Mouse (Mus musculus): Measurements from ENCODE around the gene Rdh14. TPM values are rescaled to one million over a fixed set of nuclear protein-coding genes. Genes with fewer than 3 reads are reported as not detected.
A peak's percentile ranks its signal among the peaks of the same experiment; 100 is the strongest.

Gene Rdh14
- polyA plus RNA-seq (2014; fragmentation: Nextera tagmentation; extraction: Ambion mirVana) = 36.2 and 39.4 TPM in 2 replicates

- Histone ChIP-seq H3K27ac (ENCODE audit: low read depth, low read length) (peak within 1 kb of the TSS; percentile 95), H3K4me3 (ENCODE audit: low read length) (peak within 1 kb of the TSS; percentile 67), H3K27me3 (ENCODE audit: control insufficient read depth, insufficient read depth, low read length) (no peaks in the 10 kb centered on the region), H3K4me1 (ENCODE audit: control insufficient read depth, insufficient read depth, low read length) (peaks cover 5% of the 10 kb centered on the region; the same call in 1 of the 2 replicates), H3K4me2 (replicated peaks; ENCODE audit: low read depth, low read length) (peak within 1 kb of the TSS; percentile 44), H3K36me3 (ENCODE audit: control insufficient read depth, insufficient read depth, low read length) (peaks cover 7% of the 10 kb centered on the region), H3K9ac (ENCODE audit: low read depth, low read length) (peak within 1 kb of the TSS; percentile 93), H3K9me3 (ENCODE audit: control insufficient read depth, low read length) (no peaks in the 10 kb centered on the region; the same call in 1 of the 2 replicates)
- WGBS = under 1% methylated on average over 53 of the region's 53 CpGs
- peak; percentile 99 for ATAC-seq (ENCODE audit: low FRiP score, low TSS enrichment)
Measured at GRCm38 (mm10) chr12:10390671-10391441, at the start of gene Rdh14. TSS of gene Rdh14 (plus strand) at chr12:10390772.

- H3K4me1 ChIP-seq (ENCODE audit: control insufficient read depth, insufficient read depth, low read length) = no peaks in the 10 kb centered on the region
- no peak overlapping the region for H3K9ac ChIP-seq (ENCODE audit: low read depth, low read length)
- H3K4me2 ChIP-seq (replicated peaks; ENCODE audit: low read depth, low read length) = no peak overlapping the region
- H3K27ac ChIP-seq (ENCODE audit: low read depth, low read length) = no peak overlapping the region
- no peak overlapping the region for H3K4me3 ChIP-seq (ENCODE audit: low read length)
- no peak for ATAC-seq (ENCODE audit: low FRiP score, low TSS enrichment)
- WGBS = 77% methylated on average over 3 of the region's 3 CpGs
- no peaks in the 10 kb centered on the region for H3K9me3 ChIP-seq (ENCODE audit: control insufficient read depth, low read length)
- H3K27me3 ChIP-seq (ENCODE audit: control insufficient read depth, insufficient read depth, low read length) = no peaks in the 10 kb centered on the region
- no peaks in the 10 kb centered on the region for H3K36me3 ChIP-seq (ENCODE audit: control insufficient read depth, insufficient read depth, low read length)
Measured at GRCm38 (mm10) chr12:10350706-10351105, 39.9 kb upstream of the Rdh14 start.

DNA sequence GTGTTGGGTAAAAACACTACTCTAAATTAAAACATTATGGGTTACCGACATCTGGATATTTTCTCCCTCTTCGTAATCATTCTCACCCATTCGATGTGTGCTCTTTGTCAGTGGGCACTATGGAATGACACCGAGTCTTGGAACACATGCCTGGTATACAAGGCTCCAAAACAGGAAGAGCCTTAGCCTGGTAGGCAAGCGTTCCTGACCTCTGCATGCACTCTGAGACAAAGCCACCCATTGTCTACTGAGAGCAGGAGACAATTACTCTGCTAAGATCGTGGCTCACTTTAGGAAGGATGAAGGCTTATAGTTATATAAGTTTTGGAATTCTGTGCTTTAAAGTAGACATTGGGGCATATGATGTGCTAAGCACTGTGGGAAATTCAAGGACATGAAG, 32.8 kb upstream of the Rdh14 start:
- H3K4me2 ChIP-seq (replicated peaks; ENCODE audit: low read depth, low read length) = no peak overlapping the region
- H3K4me1 ChIP-seq (ENCODE audit: control insufficient read depth, insufficient read depth, low read length) = no peaks in the 10 kb centered on the region
- no peak overlapping the region for H3K27ac ChIP-seq (ENCODE audit: low read depth, low read length)
- no peak overlapping the region for H3K9ac ChIP-seq (ENCODE audit: low read depth, low read length)
- ATAC-seq (ENCODE audit: low FRiP score, low TSS enrichment) = no peak
- H3K27me3 ChIP-seq (ENCODE audit: control insufficient read depth, insufficient read depth, low read length) = no peaks in the 10 kb centered on the region
- WGBS = 73% methylated on average over 6 of the region's 6 CpGs
- no peaks in the 10 kb centered on the region for H3K36me3 ChIP-seq (ENCODE audit: control insufficient read depth, insufficient read depth, low read length)
- H3K9me3 ChIP-seq (ENCODE audit: control insufficient read depth, low read length) = no peaks in the 10 kb centered on the region
- H3K4me3 ChIP-seq (ENCODE audit: low read length) = no peak overlapping the region

DNA sequence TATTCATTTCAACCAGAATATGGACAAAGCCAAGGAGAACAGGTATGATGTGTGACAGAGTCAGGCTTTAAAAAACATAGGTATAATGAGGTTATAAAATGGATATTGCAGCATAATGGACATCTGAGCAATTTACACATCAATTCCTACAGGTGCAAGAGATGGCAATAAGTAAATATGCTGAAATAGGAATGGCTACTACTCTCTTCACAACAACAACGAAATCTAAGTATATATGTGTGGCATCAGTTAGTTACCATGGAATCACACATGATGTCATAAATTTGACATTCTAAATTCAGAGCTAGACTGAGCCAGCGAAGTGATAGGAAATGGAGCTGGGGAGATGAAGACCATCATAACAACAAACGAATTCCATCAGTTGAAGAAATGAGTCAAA, 20.9 kb upstream of the Rdh14 start, which contains the start of gene Nt5c1b:
Gene Nt5c1b, plus strand, starts transcription at position 301 of the 400 bp plus-strand sequence.
- ATAC-seq (ENCODE audit: low FRiP score, low TSS enrichment) = no peak
- Histone ChIP-seq H3K36me3 (ENCODE audit: control insufficient read depth, insufficient read depth, low read length) (no peaks in the 10 kb centered on the region), H3K4me2 (replicated peaks; ENCODE audit: low read depth, low read length) (no peak within 1 kb of the TSS), H3K4me1 (ENCODE audit: control insufficient read depth, insufficient read depth, low read length) (no peaks in the 10 kb centered on the region), H3K9ac (ENCODE audit: low read depth, low read length) (no peak within 1 kb of the TSS), H3K27me3 (ENCODE audit: control insufficient read depth, insufficient read depth, low read length) (no peaks in the 10 kb centered on the region), H3K4me3 (ENCODE audit: low read length) (no peak within 1 kb of the TSS), H3K27ac (ENCODE audit: low read depth, low read length) (no peak within 1 kb of the TSS), H3K9me3 (ENCODE audit: control insufficient read depth, low read length) (no peaks in the 10 kb centered on the region)
- WGBS = 83% methylated on average over 3 of the region's 3 CpGs

DNA sequence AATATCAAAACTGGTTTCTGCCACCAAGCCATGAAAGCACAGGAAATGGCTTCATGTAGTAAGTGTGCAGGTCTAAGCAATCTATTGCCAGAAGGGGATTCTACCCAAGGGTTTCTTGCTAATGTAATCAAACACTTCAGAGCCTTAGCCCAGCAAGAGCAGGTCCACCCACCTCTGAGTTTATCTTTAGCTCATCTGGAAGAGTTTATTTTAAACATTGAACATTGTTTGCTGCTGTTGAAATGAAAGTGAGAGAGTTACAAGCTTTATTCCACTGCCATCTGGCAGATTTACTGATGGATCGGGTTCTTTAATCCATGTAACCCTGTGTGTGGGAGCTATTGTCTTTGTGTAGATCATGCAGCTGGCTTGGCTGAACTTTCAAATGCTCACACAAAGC, 10.2 kb downstream of the Rdh14 start:
- Histone ChIP-seq H3K4me2 (replicated peaks; ENCODE audit: low read depth, low read length) (no peak overlapping the region), H3K36me3 (ENCODE audit: control insufficient read depth, insufficient read depth, low read length) (no peaks in the 10 kb centered on the region), H3K4me3 (ENCODE audit: low read length) (no peak overlapping the region), H3K4me1 (ENCODE audit: control insufficient read depth, insufficient read depth, low read length) (no peaks in the 10 kb centered on the region), H3K27me3 (ENCODE audit: control insufficient read depth, insufficient read depth, low read length) (no peaks in the 10 kb centered on the region), H3K27ac (ENCODE audit: low read depth, low read length) (no peak overlapping the region), H3K9me3 (ENCODE audit: control insufficient read depth, low read length) (no peaks in the 10 kb centered on the region), H3K9ac (ENCODE audit: low read depth, low read length) (no peak overlapping the region)
- no peak for ATAC-seq (ENCODE audit: low FRiP score, low TSS enrichment)
- WGBS = 47% methylated on average over 1 of the region's 1 CpGs

GRCm38 (mm10) chr12:10402421-10403115, 12.0 kb downstream of the Rdh14 start:
- Histone ChIP-seq H3K4me3 (ENCODE audit: low read length) (no peak overlapping the region), H3K9me3 (ENCODE audit: control insufficient read depth, low read length) (no peaks in the 10 kb centered on the region), H3K9ac (ENCODE audit: low read depth, low read length) (no peak overlapping the region), H3K4me2 (replicated peaks; ENCODE audit: low read depth, low read length) (no peak overlapping the region), H3K36me3 (ENCODE audit: control insufficient read depth, insufficient read depth, low read length) (no peaks in the 10 kb centered on the region), H3K27ac (ENCODE audit: low read depth, low read length) (no peak overlapping the region), H3K4me1 (ENCODE audit: control insufficient read depth, insufficient read depth, low read length) (no peaks in the 10 kb centered on the region), H3K27me3 (ENCODE audit: control insufficient read depth, insufficient read depth, low read length) (no peaks in the 10 kb centered on the region)
- no peak for ATAC-seq (ENCODE audit: low FRiP score, low TSS enrichment)
- 87% methylated on average over 9 of the region's 9 CpGs for WGBS

DNA sequence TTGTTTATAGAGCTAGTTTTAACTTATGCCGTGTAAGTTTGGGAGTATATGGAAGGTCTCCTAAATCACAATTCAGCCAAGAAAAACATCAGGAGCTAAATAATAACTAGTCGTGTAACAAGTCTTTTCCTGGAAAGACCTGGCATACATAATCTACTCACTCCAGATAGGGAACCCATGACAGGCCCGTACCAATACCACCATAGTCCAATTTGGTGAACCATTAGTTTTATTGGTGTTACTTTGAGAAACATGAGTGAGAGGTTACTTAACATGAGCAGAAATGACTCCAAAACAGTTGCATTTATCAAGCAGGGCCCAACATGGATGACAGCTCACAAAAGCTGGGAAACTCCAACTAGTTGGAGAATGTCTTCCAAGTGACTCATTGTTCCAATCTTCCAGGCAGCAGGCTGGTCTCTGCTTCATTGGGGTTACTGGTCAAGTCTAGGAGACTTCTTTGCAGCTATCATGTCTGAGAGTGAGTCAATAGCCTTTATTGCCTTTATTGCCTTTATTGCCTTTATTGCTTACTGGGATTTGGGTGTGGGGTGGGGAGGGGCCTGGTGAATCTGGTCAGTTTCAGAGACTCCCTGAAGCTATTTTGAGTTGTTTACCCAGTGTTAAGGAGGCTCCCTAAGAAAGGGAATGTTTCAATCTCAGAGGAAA, 20.1 kb downstream of the Rdh14 start:
- Histone ChIP-seq H3K27me3 (ENCODE audit: control insufficient read depth, insufficient read depth, low read length) (no peaks in the 10 kb centered on the region), H3K4me1 (ENCODE audit: control insufficient read depth, insufficient read depth, low read length) (no peaks in the 10 kb centered on the region), H3K27ac (ENCODE audit: low read depth, low read length) (no peak overlapping the region), H3K9ac (ENCODE audit: low read depth, low read length) (no peak overlapping the region), H3K4me2 (replicated peaks; ENCODE audit: low read depth, low read length) (no peak overlapping the region), H3K36me3 (ENCODE audit: control insufficient read depth, insufficient read depth, low read length) (no peaks in the 10 kb centered on the region), H3K4me3 (ENCODE audit: low read length) (no peak overlapping the region), H3K9me3 (ENCODE audit: control insufficient read depth, low read length) (no peaks in the 10 kb centered on the region)
- ATAC-seq (ENCODE audit: low FRiP score, low TSS enrichment) = no peak
- WGBS = 65% methylated on average over 3 of the region's 3 CpGs

- Histone ChIP-seq H3K4me2 (replicated peaks; ENCODE audit: low read depth, low read length) (no peak overlapping the region), H3K36me3 (ENCODE audit: control insufficient read depth, insufficient read depth, low read length) (no peaks in the 10 kb centered on the region), H3K27me3 (ENCODE audit: control insufficient read depth, insufficient read depth, low read length) (no peaks in the 10 kb centered on the region), H3K27ac (ENCODE audit: low read depth, low read length) (no peak overlapping the region), H3K4me1 (ENCODE audit: control insufficient read depth, insufficient read depth, low read length) (no peaks in the 10 kb centered on the region), H3K4me3 (ENCODE audit: low read length) (no peak overlapping the region), H3K9me3 (ENCODE audit: control insufficient read depth, low read length) (no peaks in the 10 kb centered on the region), H3K9ac (ENCODE audit: low read depth, low read length) (no peak overlapping the region)
- ATAC-seq (ENCODE audit: low FRiP score, low TSS enrichment) = no peak
- 83% methylated on average over 1 of the region's 1 CpGs for WGBS
Measured at GRCm38 (mm10) chr12:10411453-10411852, 20.9 kb downstream of the Rdh14 start.

DNA sequence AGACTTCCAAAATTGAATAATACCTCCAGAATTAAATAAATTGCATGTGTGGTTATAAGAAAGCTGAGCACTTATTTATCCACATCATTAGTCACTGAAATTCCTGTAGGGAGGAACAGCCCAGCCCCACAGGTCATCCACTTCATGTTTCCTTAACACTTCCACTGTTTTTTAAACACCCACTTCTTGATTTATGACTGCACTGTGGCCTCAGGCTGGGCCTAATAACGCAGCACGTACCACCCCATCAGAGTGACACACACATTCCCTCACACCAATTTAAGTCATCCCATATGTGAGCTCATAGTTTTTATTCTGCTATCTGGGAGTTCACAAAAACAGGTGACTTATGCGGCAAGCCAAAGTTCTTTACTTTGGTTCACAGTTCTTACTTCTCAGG, 31.8 kb downstream of the Rdh14 start:
- no peak overlapping the region for H3K27ac ChIP-seq (ENCODE audit: low read depth, low read length)
- H3K9me3 ChIP-seq (ENCODE audit: control insufficient read depth, low read length) = no peaks in the 10 kb centered on the region
- no peaks in the 10 kb centered on the region for H3K27me3 ChIP-seq (ENCODE audit: control insufficient read depth, insufficient read depth, low read length)
- no peaks in the 10 kb centered on the region for H3K4me1 ChIP-seq (ENCODE audit: control insufficient read depth, insufficient read depth, low read length)
- no peak overlapping the region for H3K4me2 ChIP-seq (replicated peaks; ENCODE audit: low read depth, low read length)
- H3K9ac ChIP-seq (ENCODE audit: low read depth, low read length) = no peak overlapping the region
- ATAC-seq (ENCODE audit: low FRiP score, low TSS enrichment) = peak; percentile 63
- no peaks in the 10 kb centered on the region for H3K36me3 ChIP-seq (ENCODE audit: control insufficient read depth, insufficient read depth, low read length)
- 22% methylated on average over 3 of the region's 3 CpGs for WGBS
- no peak overlapping the region for H3K4me3 ChIP-seq (ENCODE audit: low read length)
